Comparison of ENCODE assay signal across 9 mouse cellular contexts in the genomic region with DNA sequence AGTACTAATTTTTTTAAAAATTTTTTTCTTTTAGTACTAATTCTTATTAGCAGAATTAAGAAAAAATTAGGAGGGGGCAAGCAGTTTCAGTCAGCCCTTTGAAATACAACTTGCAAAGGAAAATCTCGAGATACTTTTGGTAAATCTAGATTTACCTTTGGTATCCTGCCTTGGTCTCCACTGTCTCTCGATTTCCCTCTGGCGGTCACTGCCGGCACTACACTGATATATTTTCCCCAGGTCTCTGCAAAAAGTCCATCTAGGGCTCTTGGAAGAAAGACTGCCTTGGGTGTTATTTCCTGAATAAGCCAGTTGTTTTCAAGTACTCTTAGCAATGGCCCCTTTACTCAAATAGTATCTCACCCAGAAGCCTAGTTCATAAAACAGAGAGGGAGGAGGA.
DNase-seq lines count a peak whose midpoint lies in the region; ATAC-seq and TF ChIP-seq lines count a peak whose summit lies in the region.
"Had no signal": no experiment of that assay in that cellular context is flagged by ENCODE, and none has a peak within 500 bp of the region (broad histone marks: within the 10 kb centered on the region; RNA-seq: fewer than 3 reads in every experiment).

No protein-coding gene starts in this region.

- TF ChIP-seq EP300 in liver, embryonic 14.5 days (IDR thresholded peaks at IDR 0.05; ENCODE audit: low read depth) = no peak

- no peaks in the 10 kb centered on the region for H3K36me3 ChIP-seq in kidney, adult 2 months (ENCODE audit: control insufficient read depth, insufficient read depth, low read length)
- H3K36me3 ChIP-seq in kidney, embryonic 16.5 days (ENCODE audit: insufficient read depth, low read length) = no peaks in the 10 kb centered on the region
- no peaks in the 10 kb centered on the region for H3K36me3 ChIP-seq in liver, embryonic 14.5 days (replicated peaks; ENCODE audit: control insufficient read depth, insufficient read depth, low read depth)
- H3K36me3 ChIP-seq: embryonic facial prominence, embryonic 15.5 days had no signal

- H3K4me3 ChIP-seq in kidney, adult 2 months (ENCODE audit: insufficient read depth, low read depth, low read length) = no peak overlapping the region
- no peak overlapping the region for H3K4me3 ChIP-seq in kidney, embryonic 16.5 days (ENCODE audit: low read length)
- H3K4me3 ChIP-seq in liver, embryonic 14.5 days (ENCODE audit: insufficient read depth in 1 of 2, low read depth in 2 of 2, low read length in 2 of 2) = no peak overlapping the region
- H3K4me3 ChIP-seq: embryonic facial prominence, embryonic 15.5 days had no signal

- WGBS in kidney, adult 2 months = 1% methylated on average over 4 of the region's 4 CpGs
- WGBS in kidney, embryonic 16.5 days = 2% methylated on average over 4 of the region's 4 CpGs
- 2% methylated on average over 4 of the region's 4 CpGs for WGBS in liver, embryonic 14.5 days (ENCODE audit: insufficient replicate concordance)

- no peak overlapping the region for H3K9ac ChIP-seq in kidney, embryonic 16.5 days (replicated peaks; ENCODE audit: low read length)
- no peak overlapping the region for H3K9ac ChIP-seq in liver, embryonic 14.5 days (replicated peaks)
- H3K9ac ChIP-seq: embryonic facial prominence, embryonic 15.5 days had no signal

- H3K9me3 ChIP-seq in kidney, embryonic 16.5 days (ENCODE audit: low read length) = no peaks in the 10 kb centered on the region
- no peaks in the 10 kb centered on the region for H3K9me3 ChIP-seq in liver, embryonic 14.5 days (ENCODE audit: control insufficient read depth, low read length)
- H3K9me3 ChIP-seq: embryonic facial prominence, embryonic 15.5 days had no signal

- H3K4me1 ChIP-seq in kidney, adult 2 months (ENCODE audit: control insufficient read depth, insufficient read depth, low read length) = no peaks in the 10 kb centered on the region
- H3K4me1 ChIP-seq in kidney, embryonic 16.5 days (ENCODE audit: insufficient read depth, low read length) = no peaks in the 10 kb centered on the region
- no peaks in the 10 kb centered on the region for H3K4me1 ChIP-seq in liver, embryonic 14.5 days (replicated peaks; ENCODE audit: control insufficient read depth in 2 of 2, insufficient read depth in 2 of 2, low read length in 1 of 2)
- H3K4me1 ChIP-seq: embryonic facial prominence, embryonic 15.5 days had no signal

- no peak for ATAC-seq in kidney, embryonic 16.5 days (ENCODE audit: low FRiP score, low TSS enrichment)
- ATAC-seq in liver, embryonic 14.5 days (ENCODE audit: insufficient read depth) = no peak

- DNase-seq in kidney, adult 2 months = peak; percentile 66
- peak; percentile 25 for DNase-seq in cerebellum, adult 11-12 months
- DNase-seq in frontal cortex, postnatal 10 days (ENCODE audit: low spot score in 2 of 2) = peak; percentile 42 to 80
- peak; percentile 75 for DNase-seq in kidney, postnatal 14 days
- DNase-seq in liver, embryonic 14.5 days (ENCODE audit: low read depth in 3 of 3, low spot score in 3 of 3) = peak in 2 of 3 experiments; percentile 3 to 6
- DNase-seq in ovary, postnatal 14 days (ENCODE audit: low spot score) = peak; percentile 67
- DNase-seq in thymus, postnatal 14 days = peak; percentile 88

- H3K4me2 ChIP-seq in kidney, embryonic 16.5 days (replicated peaks; ENCODE audit: low read depth, low read length) = no peak overlapping the region
- H3K4me2 ChIP-seq in liver, embryonic 14.5 days (ENCODE audit: low read depth) = no peak overlapping the region
- H3K4me2 ChIP-seq: embryonic facial prominence, embryonic 15.5 days had no signal

- H3K27me3 ChIP-seq in kidney, adult 2 months (replicated peaks; ENCODE audit: control insufficient read depth, insufficient read depth, low read length) = no peaks in the 10 kb centered on the region
- no peaks in the 10 kb centered on the region for H3K27me3 ChIP-seq in kidney, embryonic 16.5 days (ENCODE audit: insufficient read depth, low read length)
- H3K27me3 ChIP-seq in liver, embryonic 14.5 days (ENCODE audit: control insufficient read depth, insufficient read depth, low read length) = no peaks in the 10 kb centered on the region
- H3K27me3 ChIP-seq: embryonic facial prominence, embryonic 15.5 days had no signal

- no peak for TF ChIP-seq POLR2A in kidney, adult 2 months (IDR thresholded peaks at IDR 0.05; ENCODE audit: low read depth, low read length)

- no peak overlapping the region for H3K27ac ChIP-seq in kidney, adult 2 months (ENCODE audit: insufficient read depth, low read depth, low read length)
- H3K27ac ChIP-seq in kidney, embryonic 16.5 days (ENCODE audit: low read length) = no peak overlapping the region
- H3K27ac ChIP-seq in liver, embryonic 14.5 days = no peak overlapping the region
- H3K27ac ChIP-seq: embryonic facial prominence, embryonic 15.5 days had no signal

- TF ChIP-seq CTCF in kidney, adult 2 months (conservative IDR thresholded peaks at IDR 0.05; ENCODE audit: insufficient read depth, insufficient read length, low read depth, low read length) = peak; percentile 74
- TF ChIP-seq CTCF in liver, embryonic 14.5 days (IDR thresholded peaks at IDR 0.05; ENCODE audit: low read depth) = peak; percentile 72

Comparison
In these comparisons a context has a peak if more than half of its experiments do, and no peak if none do; other contexts are left out.
1. DNase-seq: peak in every context shown above with its lines; median percentile 88 in thymus, postnatal 14 days; 75 in kidney, postnatal 14 days; 67 in ovary, postnatal 14 days; 66 in kidney, adult 2 months; 61 in frontal cortex, postnatal 10 days; 25 in cerebellum, adult 11-12 months; 4 in liver, embryonic 14.5 days.